Mouse (Mus musculus): Measurements from ENCODE around the gene Ikzf4. TPM values are rescaled to one million over a fixed set of nuclear protein-coding genes. Genes with fewer than 3 reads are reported as not detected.
"Not testable (repeated sequence)": the region's sequence is repeated elsewhere in the genome, so short reads cannot be mapped to it uniquely, and the experiment has no call there.

The Ikzf4 gene
- total RNA-seq, 2 experiments from 2014 or later: 15.4 to 15.9 TPM

DNA sequence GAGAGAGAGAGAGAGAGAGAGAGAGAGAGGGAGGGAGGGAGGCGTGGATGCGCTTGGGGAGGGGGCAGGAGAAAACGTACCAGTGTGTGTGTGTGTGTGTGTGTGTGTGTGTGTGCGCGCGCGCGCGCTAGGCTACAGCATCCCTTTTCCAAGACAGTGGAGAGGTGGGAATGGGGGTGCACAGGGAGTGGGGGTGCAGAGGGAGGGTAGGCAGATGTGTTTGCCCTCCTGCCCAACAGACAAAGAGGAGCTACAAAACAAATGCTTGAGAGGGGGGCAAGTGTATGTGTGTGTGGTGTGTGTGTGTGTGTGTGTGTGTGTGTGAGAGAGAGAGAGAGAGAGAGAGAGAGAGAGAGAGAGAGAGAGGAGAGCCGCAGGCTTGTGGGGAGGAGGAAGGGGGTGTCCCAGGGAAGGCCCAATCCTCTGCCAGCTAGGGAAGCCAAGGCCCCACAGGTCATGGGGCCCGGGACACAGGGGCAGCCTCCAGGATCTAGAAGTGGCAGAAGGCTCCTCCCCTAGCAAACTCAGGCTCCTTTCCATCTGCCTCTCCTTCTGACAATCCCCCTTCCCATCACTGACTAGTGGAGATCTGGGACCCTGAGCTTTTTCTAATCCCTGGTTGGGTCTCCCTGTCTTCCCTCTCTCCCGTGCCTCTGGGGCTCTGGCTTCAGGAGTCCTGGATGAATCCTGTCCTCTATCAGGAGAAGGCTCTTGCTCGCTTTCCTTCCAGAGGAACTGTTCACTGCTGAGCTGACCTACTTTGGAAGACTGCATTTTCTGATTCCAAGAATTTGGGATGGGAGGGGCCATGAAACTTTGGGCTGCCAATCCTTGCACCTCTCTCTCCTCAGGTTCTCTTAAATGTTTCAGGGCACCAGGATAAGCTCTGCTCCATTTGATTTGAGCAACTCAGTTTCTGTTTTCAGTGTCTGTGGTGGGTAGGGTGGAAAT lies 623 bp upstream of the Ikzf4 start:
- intact Hi-C loops (cut with DNase I): no loop called here

DNA sequence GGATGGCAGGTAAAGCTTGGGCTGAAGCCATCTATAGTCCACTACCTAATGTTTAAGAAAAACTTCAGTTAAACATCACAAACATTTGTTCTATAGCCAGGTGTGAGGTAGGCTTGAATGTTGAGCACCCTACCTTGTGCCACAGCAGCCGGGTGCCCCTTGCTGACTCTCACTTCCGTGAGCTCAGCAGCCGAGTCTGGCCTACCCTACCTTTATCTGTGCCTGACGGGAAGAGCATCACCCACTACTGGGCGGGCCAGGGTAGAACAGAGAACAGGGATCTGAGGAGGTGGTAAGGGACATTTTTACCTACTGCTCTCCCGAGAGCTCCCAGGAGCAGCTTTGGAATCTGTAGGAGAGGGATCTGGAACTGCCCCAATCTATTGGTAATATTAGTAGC lies 3.0 kb downstream of the Ikzf4 start:
- intact Hi-C loops (cut with DNase I): no loop called here
- DNase-seq (ENCODE audit: low spot score in 2 of 2): no peak

More for the DNA sequence above, 623 bp upstream of the Ikzf4 start:
- DNase-seq (ENCODE audit: low spot score in 2 of 2): peak; percentile 68 to 77

DNA sequence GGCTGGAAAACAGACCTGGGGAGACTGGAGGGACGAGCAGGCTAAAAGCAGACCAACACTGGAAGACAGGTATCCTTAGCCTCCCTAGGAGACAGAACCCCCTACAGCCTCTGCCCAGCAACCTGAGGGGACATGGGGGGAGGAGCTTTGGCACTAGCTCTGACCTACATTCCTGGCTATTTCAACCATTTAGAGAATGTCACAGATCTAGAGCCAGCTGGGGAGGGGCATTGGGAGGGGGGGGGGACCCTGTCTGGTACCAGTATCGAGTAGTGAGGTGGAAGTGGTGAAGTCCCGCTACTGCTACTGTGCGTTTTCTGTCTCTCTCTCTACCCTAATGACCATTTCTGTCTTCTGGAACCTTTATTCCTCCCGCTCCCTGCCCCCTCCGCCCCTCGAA lies 3.9 kb downstream of the Ikzf4 start:
- no peak for DNase-seq (ENCODE audit: low spot score in 2 of 2)
- intact Hi-C loops (cut with DNase I): no loop called here

DNA sequence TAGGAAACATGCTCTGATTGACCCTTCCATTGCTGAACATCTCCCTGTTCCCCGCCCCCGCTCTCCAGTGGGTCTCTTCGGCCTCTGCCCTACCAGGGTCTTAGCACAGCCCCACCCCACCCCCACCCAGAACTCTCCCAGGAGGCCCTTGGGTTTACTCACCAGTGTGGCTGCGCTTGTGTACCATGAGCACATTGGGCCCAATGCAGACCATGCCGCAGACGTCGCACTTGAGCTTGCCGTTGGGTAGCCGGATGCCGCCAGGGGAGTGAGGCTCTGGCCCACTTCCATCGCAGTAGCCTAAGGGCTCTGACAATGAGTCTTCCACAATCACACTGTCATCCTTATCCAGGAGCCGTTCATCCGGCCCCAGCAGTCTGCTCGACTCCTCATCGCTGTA lies 4.9 kb downstream of the Ikzf4 start:
- intact Hi-C loops (cut with DNase I): no loop called here
- DNase-seq (ENCODE audit: low spot score in 2 of 2): no peak

DNA sequence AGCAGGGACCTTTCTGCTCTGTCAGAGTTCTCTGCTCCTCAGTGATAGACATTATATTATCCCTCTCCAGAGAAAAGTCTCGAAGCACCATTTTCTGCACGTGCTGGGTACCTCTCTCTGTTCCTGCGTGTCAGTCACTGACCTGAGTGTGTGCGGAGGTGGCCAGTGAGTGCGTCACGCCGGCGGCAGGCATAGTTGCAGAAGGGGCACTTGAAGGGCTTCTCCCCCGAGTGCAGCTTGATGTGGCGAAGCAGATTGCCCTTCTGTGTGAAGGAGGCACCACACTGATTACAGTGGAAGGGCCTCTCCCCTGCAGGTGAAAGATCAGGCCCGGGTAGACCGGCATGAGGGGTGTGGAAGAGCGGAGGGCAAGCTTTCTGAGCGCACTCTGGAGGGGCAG lies 5.8 kb downstream of the Ikzf4 start:
- intact Hi-C loops (cut with DNase I): no loop called here
- DNase-seq (ENCODE audit: low spot score in 2 of 2): no peak

DNA sequence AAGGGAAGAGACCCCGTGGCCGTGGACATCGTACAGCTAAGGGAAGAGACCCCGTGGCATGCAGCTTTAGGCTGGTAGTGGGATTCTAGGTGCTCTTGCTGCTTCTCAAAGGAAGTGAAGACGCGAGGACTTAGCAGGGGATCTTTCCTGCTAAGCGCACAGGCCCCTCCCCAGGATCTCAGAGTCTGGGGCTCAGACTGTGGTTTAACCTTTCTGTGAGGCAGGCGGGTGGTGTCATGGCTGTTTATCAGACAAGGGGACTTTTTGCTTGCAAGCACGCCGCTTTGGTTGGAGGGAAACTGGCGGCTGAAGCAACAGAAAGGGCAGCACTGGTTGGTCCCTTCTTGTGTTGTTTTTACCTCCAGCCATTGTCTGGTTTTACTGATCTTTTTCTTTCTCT lies 8.8 kb downstream of the Ikzf4 start:
- intact Hi-C loops (cut with DNase I): no loop called here
- no peak for DNase-seq (ENCODE audit: low spot score in 2 of 2)

DNA sequence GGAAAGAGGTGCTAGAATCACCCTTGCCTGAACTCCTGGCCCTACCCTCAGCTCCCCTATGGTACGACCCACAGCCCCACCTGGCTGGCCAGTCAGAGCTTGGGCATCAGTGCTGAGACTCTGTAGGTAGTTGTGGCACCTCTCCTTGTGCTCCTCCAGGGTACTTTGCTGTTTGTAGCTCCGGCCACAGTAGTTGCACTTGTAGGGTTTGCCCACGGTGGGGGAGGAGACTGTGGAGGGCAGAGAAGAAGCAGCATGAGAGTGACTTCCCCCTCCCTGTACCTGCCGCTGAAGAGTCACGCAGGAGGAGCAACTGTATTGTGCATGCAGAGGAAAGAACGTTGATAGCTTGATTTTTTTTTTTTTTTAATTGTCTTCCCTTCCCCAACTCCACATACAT lies 9.2 kb downstream of the Ikzf4 start:
- no peak for DNase-seq (ENCODE audit: low spot score in 2 of 2)

DNA sequence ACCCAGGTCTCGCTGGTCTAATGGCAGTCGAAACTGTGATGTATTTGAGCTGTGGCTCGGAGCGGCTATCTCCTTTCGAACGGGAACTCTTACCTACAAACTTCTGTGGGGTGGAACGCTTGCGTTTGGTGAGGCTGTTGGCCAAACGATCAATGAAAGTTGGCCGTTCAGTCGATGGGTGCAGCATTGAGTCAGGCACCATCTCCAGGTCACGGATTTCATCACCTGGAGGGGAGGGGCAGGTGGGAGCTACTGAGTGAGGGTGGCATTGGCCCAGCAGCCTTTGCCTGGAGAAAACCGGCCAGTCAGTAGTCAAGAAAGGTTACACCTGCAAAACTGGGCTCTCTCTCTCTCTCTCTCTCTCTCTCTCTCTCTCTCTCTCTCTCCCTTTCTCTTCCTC lies 10.1 kb downstream of the Ikzf4 start:
- no peak for DNase-seq (ENCODE audit: low spot score in 2 of 2)
- intact Hi-C loops (cut with DNase I): no loop called here

More for the DNA sequence above, 9.2 kb downstream of the Ikzf4 start:
- intact Hi-C loops (cut with DNase I): no loop called here

DNA sequence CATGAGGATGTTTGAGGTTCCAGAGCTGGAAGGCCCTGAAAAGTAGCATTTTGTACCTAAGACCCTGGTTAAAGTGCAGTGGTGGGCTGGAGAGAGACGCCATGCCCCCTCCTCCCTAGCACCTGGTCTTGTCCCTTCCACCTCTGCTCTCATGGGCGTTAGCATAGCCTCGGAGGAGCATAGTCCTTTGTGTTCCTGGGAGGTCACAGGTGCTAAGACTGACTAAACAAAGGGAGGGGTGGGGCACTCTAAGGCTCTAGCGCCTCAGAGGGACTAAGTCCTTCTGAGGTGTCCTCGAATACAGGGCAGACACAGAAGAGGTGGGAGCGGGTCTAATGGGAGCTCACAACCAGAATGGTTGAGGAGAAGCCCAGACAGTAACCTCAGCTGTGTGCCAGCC lies 14.2 kb downstream of the Ikzf4 start:
- intact Hi-C loops (cut with DNase I): no loop called here
- DNase-seq (ENCODE audit: low spot score in 2 of 2): no peak

DNA sequence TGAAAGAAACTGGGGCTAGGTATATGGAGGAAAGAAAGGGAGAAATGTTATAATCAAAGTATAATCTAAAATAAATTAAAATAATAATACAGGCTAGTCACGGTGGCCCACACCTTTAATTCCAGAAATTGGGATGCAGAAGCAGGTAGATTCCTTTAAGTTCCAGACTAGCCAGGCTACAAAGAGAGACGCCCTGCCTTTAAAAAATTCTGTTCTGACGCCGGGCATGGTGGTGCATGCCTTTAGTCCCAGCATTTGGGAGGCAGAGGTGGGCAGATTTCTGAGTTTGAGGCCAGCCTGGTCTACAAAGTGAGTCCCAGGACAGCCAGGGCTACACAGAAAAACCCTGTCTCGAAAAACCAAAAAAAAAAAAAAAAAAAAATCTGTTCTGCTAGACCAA lies 15.5 kb downstream of the Ikzf4 start:
- intact Hi-C loops (cut with DNase I); DNase-seq (ENCODE audit: low spot score in 2 of 2): not testable (repeated sequence)

DNA sequence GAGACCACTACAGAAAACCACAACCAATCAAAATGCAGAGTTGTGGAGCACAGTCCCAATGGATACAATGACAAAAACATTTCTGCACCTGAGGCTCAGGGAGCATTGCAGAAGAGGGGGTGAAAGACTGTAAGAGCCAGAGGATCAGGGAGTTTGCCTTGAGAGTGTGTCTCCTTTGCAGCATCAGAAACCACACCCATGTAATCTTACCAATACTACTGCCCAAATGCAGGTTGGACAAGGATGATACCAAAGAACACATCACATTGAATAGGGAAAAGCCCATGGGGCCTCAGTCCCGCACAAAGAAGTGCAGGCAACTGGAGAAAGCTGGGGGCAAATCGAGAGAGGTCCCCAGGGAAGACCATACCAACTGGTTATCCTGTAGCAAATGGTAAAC lies 16.0 kb downstream of the Ikzf4 start:
- DNase-seq (ENCODE audit: low spot score in 2 of 2): no peak
- intact Hi-C loops (cut with DNase I): loop anchor here (10.0 kb wide), 1 partner anchor 265 kb away; the partner anchor contains the start of gene Gdf11

DNA sequence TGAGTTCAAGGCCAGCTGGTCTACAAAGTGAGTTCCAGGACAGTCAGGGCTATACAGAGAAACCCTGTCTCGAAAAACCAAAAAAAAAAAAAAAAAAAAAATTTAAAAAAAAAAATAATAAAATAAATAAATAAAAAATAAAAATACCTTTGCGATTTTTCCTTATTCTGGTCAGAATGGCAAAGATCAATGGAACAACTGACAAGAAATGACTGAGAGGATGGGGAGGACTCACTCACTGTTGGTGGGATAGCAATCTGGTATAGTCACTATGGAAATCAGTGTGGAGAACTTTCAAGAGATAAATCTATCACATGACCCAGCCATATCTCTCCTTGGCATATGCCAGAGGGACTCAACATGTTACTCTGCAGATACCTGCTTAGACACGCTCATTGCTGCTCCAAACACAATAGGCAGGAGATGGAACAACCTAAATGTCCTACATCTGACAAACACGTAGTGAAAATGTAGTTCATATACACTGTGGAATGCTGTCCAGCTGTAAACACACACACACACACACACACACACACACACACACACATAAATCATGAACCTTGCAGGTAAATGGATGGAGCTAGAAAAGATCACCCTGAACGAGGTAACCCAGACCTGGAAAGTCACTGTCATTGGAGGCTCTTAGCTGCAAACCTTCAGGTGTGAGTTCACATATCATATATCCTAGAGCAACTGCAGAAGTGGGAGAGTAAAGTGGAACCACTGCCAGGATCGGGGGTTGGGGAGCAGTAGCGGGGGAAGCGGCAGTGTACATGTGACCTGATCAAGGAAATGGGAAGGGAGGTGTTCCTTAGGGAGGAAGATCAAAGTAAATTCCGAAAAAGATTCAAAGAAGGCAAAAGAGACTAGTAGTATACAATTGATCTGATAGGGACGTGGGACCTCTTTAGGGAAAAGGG lies 18.1 kb downstream of the Ikzf4 start:
- intact Hi-C loops (cut with DNase I): loop anchor here (2.0 to 10.0 kb wide), 2 partner anchors 45 to 267 kb away; partner anchors contain the start of gene Gdf11
- DNase-seq (ENCODE audit: low spot score in 2 of 2): no peak

DNA sequence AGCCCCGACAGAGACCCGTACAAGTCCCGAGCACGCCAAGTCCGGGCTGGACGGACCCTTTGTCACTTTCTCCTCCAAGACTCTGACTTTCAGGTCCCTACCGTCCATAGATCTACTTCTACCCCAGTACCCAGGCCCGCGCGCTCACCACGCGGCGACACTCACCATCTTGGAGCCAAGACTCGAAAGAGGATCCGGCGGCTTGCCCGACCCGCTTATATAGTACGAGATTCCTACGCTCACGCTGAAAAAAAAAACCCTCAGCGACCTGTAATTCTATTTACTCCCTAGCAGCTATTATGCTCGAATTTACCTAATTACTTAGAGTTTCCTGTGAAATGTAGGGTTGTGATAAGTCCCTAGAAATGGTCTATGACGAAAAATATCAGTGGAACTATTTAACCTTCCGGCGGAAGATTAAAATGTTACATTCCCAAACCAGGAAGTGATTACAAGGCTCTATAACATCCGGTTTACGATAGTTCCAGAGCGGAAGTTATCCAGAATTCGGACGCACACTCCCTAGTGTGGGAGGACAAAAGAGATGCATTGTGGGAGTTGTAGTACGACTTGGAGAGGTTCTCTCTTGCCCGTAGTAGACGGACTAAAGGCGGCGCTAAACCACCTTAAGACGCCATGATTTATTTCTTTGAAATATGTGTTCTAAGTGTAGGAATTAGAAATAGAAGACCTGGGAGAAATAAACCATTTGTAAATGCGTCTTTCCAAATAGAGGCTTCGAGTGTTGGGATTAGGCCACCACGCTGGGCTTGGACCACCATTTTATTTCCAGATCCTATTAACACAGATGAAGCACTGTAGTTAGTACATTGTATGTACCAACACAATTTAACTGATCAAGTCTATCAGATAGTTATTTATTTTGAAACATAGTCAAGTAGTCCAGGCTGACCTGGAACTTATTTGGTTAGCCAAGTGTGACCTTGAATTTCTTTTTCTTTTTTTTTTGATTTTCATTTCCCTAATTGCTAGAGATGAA lies 19.2 kb downstream of the Ikzf4 start, which contains the start of gene Rps26:
Gene Rps26 (minus strand): TSS at position 437 of the 1,000 bp plus-strand sequence.
- peak; percentile 91 to 98 for DNase-seq (ENCODE audit: low spot score in 2 of 2)
- intact Hi-C loops (cut with DNase I): loop anchor here (2.0 to 10.0 kb wide), 2 partner anchors 46 to 268 kb away; partner anchors contain the start of gene Gdf11

DNA sequence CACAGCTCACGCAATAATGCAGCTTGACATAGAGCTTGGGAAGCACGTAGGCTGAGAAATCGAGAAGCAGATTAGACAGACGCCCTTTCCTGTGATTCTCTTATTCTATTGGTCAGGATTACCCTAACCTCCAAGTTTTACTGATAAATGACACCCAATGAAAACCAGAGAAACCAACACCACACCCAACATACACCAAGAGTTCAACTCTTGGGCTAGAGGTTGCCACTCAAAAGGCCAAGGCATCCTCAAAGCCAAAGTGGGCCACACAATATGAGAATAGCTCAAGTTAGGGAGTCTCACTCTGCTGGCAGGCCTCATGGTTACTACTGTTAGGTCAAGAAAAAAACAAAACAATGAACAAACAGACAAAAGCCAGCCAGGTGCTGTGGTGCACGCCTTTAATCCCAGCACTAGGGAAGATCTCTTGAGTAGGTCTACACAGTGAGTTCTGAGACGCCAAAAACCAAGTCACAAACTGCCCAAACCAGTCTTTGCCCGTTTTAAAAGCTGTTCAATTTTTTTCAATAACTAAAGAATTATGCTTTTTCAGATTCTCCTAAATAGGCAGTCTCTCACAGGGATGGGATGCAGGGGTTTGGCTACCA lies 20.4 kb downstream of the Ikzf4 start:
- intact Hi-C loops (cut with DNase I): loop anchor here (10.0 kb wide), 1 partner anchor 269 kb away; the partner anchor contains the start of gene Gdf11
- DNase-seq (ENCODE audit: low spot score in 2 of 2): no peak

DNA sequence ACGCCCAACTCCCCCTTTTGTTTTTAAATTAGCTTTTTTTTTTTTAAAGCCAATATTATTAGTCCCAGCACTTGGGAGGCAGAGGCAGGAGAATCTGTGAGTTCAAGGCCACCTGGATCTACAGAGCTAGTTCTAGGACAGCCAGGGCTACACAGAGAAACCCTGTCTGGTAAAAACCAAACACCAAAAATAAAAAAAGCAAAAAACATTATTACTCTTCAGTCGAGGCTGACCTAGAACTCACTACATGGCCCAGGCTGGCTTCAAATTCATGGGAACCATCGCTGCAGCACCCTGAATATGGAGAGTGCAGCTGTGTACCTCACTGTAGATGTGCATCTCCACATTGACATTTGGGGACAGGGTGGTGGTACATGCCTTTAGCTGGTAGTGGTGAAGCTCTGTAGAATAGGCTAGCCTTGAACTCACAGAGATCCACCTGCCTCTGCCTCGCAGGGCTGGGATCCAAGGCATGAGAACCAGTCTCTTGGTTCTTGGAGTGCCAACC lies 22.6 kb downstream of the Ikzf4 start:
- not testable (repeated sequence) for DNase-seq (ENCODE audit: low spot score in 2 of 2)
- intact Hi-C loops (cut with DNase I): loop anchor here (10.0 kb wide), 1 partner anchor 272 kb away; the partner anchor contains the start of gene Gdf11

DNA sequence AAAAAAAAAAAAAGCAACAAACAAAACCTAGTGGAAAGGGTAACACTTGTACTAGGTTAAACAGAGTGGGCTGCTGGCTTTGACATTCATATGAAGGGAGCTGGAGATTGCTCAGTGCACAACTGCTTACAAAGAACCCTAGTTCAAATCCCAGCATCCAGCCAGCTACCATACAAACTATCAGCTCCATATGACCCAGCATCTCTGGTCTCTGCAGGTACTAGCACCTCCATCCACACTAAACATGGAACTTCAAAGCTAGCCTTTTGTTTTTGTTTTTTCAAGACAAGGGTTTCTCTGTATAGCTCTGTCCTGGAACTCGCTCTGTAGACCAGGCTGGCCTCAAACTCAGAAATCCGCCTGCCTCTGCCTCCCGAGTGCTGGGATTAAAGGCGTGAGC lies 23.1 kb downstream of the Ikzf4 start:
- DNase-seq (ENCODE audit: low spot score in 2 of 2): no peak
- intact Hi-C loops (cut with DNase I): loop anchor here (10.0 kb wide), 1 partner anchor 272 kb away; the partner anchor contains the start of gene Gdf11

DNA sequence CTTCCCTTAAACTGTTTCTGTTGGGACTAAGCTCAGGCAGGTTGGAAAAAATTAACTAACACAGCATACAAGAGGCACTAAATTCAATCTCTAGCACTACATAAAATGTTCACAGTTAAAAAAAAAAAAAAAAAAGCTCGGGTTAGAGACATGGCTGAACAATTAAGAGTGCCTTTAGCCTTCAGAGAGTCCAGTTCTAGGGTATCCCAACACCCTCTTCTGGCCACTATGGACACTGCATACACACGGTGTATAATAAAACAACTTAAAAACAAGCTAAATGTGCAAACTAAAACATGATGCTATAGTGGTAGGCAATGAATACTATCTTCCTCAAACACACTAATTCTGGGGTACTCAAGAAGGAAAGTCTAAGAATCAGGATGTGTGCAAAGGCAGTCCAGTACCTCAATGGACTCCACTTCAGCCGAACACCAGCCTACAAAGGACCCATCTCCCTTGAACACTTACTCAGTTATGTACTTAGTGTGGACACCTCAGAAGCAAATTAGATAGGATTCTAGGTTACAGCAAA lies 23.7 kb downstream of the Ikzf4 start:
- intact Hi-C loops (cut with DNase I): loop anchor here (10.0 kb wide), 1 partner anchor 273 kb away; the partner anchor contains the start of gene Gdf11

More for the DNA sequence above, 23.7 kb downstream of the Ikzf4 start:
- DNase-seq (ENCODE audit: low spot score in 2 of 2): no peak
